Mouse (Mus musculus) thymus, adult 2 months (tissue): ENCODE results near the gene Mycl. TPM values are rescaled to one million over a fixed set of nuclear protein-coding genes. Genes with fewer than 3 reads are reported as not detected.

ENCODE experiments used
- DNase-seq: peaks from one replicate; pipeline ENCODE4 v3.0.0; 2021
- H3K27ac ChIP-seq: fragments of 200-500 bp; 2 replicates; pipeline ENCODE4 v1.5.1; 2012; ENCODE audit warnings: low read length, control low read depth; ENCODE audit not compliant: control insufficient read depth, insufficient read depth
- H3K27me3 ChIP-seq: fragments of 200-500 bp; 2 replicates; pipeline ENCODE4 v1.6.1; 2012; ENCODE audit warnings: mild to moderate bottlenecking, low read length, moderate library complexity, mixed read lengths; ENCODE audit not compliant: control insufficient read depth, insufficient read depth
- H3K36me3 ChIP-seq: fragments of 200-500 bp; 2 replicates; pipeline ENCODE4 v1.6.1; 2012; ENCODE audit warnings: mild to moderate bottlenecking, low read length, moderate library complexity; ENCODE audit not compliant: control insufficient read depth, insufficient read depth
- H3K4me1 ChIP-seq: fragments of 200-500 bp; replicated peaks from 2 replicates; pipeline ENCODE4 v1.6.1; 2012; ENCODE audit warnings: low read length; ENCODE audit not compliant: control insufficient read depth, insufficient read depth
- H3K4me3 ChIP-seq: fragments of 200-500 bp; 2 replicates; pipeline ENCODE4 v1.5.1; 2012; ENCODE audit warnings: mild to moderate bottlenecking, low read length, control low read depth, moderate library complexity; ENCODE audit not compliant: control insufficient read depth, insufficient read depth
- CTCF ChIP-seq: fragments of 200-500 bp; IDR thresholded peaks from 2 replicates; pipeline ENCODE4 v1.5.1; 2012; ENCODE audit warnings: mild to moderate bottlenecking, control low read depth, low read length, moderate library complexity, borderline replicate concordance; ENCODE audit not compliant: control insufficient read depth, poor library complexity, insufficient read depth; ENCODE audit errors: extremely low read depth
- POLR2A ChIP-seq: fragments of 200-500 bp; IDR thresholded peaks from 2 replicates; pipeline ENCODE4 v1.6.1; 2012; ENCODE audit warnings: mild to moderate bottlenecking, low read length, control low read depth, moderate library complexity; ENCODE audit not compliant: control insufficient read depth, poor library complexity, insufficient read depth; ENCODE audit errors: extremely low read depth
- WGBS: fragments of 180-500 bp; shearing (Covaris S2); methylation state at CpG from one replicate; pipeline ENCODE4 v1.1.7; 2018; 5-methylcytosine and 5-hydroxymethylcytosine counted together
- polyA plus RNA-seq: library from polyadenylated mRNA; depleted of rRNA; stranded (reverse); fragments of >200 nt; gene quantifications from 2 replicates; pipeline ENCODE4 v1.2.3, GENCODE M21; 2012

Mycl gene
- polyA plus RNA-seq, 1 experiment, result 5.2 TPM

- Histone ChIP-seq H3K36me3 (no peaks in the 10 kb centered on the region), H3K4me1 (peaks cover 28% of the 10 kb centered on the region), H3K27ac (no peak overlapping the region), H3K4me3 (no peak overlapping the region), H3K27me3 (no peaks in the 10 kb centered on the region)
- DNase-seq, result no peak
- 98% methylated on average over 6 of the region's 6 CpGs for WGBS
- no peak for TF ChIP-seq POLR2A
- no peak for TF ChIP-seq CTCF
Observed at GRCm38 (mm10) chr4:122958491-122959031, 36.9 kb upstream of the Mycl start.

DNA sequence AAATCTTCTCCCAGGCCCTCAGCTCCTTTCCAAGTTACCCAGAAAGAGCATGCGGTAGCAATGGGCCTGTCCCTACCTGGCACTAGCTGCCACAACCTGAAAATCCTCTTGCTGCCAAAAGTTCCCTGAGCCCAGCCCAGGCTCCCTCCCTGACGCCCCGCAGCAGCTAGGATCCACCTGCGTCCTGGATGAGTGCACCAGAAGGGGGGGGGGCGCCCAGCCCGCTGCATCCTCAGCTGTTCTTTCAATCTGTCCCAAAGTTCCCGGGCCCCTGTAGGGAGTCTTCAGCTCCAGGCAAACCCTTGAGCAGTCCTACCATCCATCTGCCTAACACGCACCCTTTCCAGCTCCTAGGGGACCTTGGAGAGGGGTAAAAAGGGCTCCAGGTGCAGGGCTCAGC, 35.6 kb upstream of the Mycl start:
- WGBS, result 47% methylated on average over 8 of the region's 8 CpGs
- no peak for DNase-seq
- Histone ChIP-seq H3K4me3 (no peak overlapping the region), H3K27me3 (no peaks in the 10 kb centered on the region), H3K4me1 (peaks cover 26% of the 10 kb centered on the region), H3K36me3 (no peaks in the 10 kb centered on the region), H3K27ac (no peak overlapping the region)
- TF ChIP-seq CTCF, result no peak
- no peak for TF ChIP-seq POLR2A

- Histone ChIP-seq H3K4me1 (peaks cover 20% of the 10 kb centered on the region), H3K4me3 (peak overlapping the region; percentile 45), H3K36me3 (no peaks in the 10 kb centered on the region), H3K27me3 (no peaks in the 10 kb centered on the region), H3K27ac (no peak overlapping the region)
- peak; percentile 31 for DNase-seq
- TF ChIP-seq POLR2A, result no peak
- TF ChIP-seq CTCF, result no peak
- WGBS, result under 1% methylated on average over 43 of the region's 43 CpGs
Observed at GRCm38 (mm10) chr4:122960321-122961099, 34.9 kb upstream of the Mycl start.

- H3K36me3 ChIP-seq, result no peaks in the 10 kb centered on the region
- peaks cover 16% of the 10 kb centered on the region for H3K4me1 ChIP-seq
- peak; percentile 42 for DNase-seq
- H3K27me3 ChIP-seq, result no peaks in the 10 kb centered on the region
- peak within 1 kb of the TSS; percentile 45 for H3K4me3 ChIP-seq
- 2% methylated on average over 27 of the region's 27 CpGs for WGBS
- no peak within 1 kb of the TSS for H3K27ac ChIP-seq
- TF ChIP-seq POLR2A, result no peak
- TF ChIP-seq CTCF, result no peak
Observed at GRCm38 (mm10) chr4:122961100-122961567, 34.3 kb upstream of the Mycl start, which contains the start of gene Mfsd2a. Gene Mfsd2a (minus strand): TSS chr4:122961188.

GRCm38 (mm10) chr4:122961589-122961988, 33.9 kb upstream of the Mycl start:
- Histone ChIP-seq H3K4me1 (peaks cover 16% of the 10 kb centered on the region), H3K4me3 (no peak overlapping the region), H3K27me3 (no peaks in the 10 kb centered on the region), H3K36me3 (no peaks in the 10 kb centered on the region), H3K27ac (no peak overlapping the region)
- no peak for DNase-seq
- 67% methylated on average over 6 of the region's 6 CpGs for WGBS
- no peak for TF ChIP-seq POLR2A
- no peak for TF ChIP-seq CTCF

- WGBS, result 81% methylated on average over 8 of the region's 8 CpGs
- TF ChIP-seq CTCF (no peak), POLR2A (no peak)
Observed at GRCm38 (mm10) chr4:122962751-122963150, 32.7 kb upstream of the Mycl start.

GRCm38 (mm10) chr4:122968106-122968505, 27.3 kb upstream of the Mycl start:
- DNase-seq, result peak; percentile 47
- Histone ChIP-seq H3K27ac (no peak overlapping the region), H3K4me1 (peaks cover 3% of the 10 kb centered on the region; the same call in 1 of the 2 replicates), H3K4me3 (no peak overlapping the region), H3K36me3 (no peaks in the 10 kb centered on the region), H3K27me3 (no peaks in the 10 kb centered on the region)
- TF ChIP-seq POLR2A (no peak), CTCF (no peak)
- 26% methylated on average over 4 of the region's 4 CpGs for WGBS

More at GRCm38 (mm10) chr4:122962751-122963150, 32.7 kb upstream of the Mycl start:
- Histone ChIP-seq H3K27ac (no peak overlapping the region), H3K4me3 (no peak overlapping the region), H3K4me1 (peaks cover 16% of the 10 kb centered on the region), H3K27me3 (no peaks in the 10 kb centered on the region), H3K36me3 (no peaks in the 10 kb centered on the region)
- no peak for DNase-seq
